Mouse (Mus musculus): ENCODE results near the gene Il10rb.

GRCm38 (mm10) chr16:91374253-91374634, 31.7 kb upstream of the Il10rb start:
- TF ChIP-seq EP300 (IDR thresholded peaks at IDR 0.05; ENCODE audit: insufficient read depth, low read depth, low read length) (no peak), CTCF (IDR thresholded peaks at IDR 0.05) (no peak), POLR2A (IDR thresholded peaks at IDR 0.05; ENCODE audit: insufficient read depth, low read depth, low read length) (no peak)
